Mouse (Mus musculus): ENCODE data around the gene Aox4.

Aox4 gene

DNA sequence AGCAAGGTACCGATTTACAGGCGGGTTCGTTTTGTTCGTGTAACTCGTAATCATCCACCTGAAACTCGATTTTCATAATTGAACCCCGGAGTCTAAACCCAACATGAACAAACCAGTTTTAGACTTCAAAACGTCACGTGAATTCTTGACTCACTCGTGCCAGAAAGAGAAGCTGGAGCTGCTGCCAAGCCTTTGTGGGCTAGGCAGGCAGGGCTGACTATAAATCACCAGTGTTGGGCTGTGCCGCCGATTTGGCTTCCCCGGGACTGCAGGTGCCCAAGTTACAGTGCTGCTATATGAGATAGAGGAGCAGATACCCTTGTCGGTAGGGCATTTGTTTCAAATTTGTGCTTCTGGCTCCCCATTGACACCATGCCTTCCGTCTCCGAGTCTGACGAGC, at the start of gene Aox4:
TSS of gene Aox4 (plus strand) at position 195 of the 400 bp plus-strand sequence.
- DNase-seq = peak in 1 of 2 experiments; percentile 10

DNA sequence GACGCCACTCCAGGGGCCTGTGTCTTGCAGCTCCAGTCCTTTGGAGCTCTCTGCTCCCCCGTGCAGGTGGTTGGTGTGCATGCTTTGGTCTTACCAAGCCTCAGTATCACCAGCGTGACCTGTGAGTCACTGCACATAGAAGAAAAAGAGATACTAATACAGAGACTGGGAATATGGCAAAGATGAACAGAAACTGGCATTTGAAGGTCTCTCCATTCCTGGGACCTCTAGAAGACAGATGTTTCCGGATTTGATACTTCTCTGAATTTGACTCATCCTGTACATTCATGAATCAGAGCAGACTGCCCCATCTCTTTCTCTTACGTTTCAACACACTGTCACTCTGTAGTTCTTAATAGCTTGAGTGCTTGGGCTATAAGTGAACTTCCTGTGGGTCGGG, 40.3 kb upstream of the Aox4 start:
- DNase-seq = no peak

DNA sequence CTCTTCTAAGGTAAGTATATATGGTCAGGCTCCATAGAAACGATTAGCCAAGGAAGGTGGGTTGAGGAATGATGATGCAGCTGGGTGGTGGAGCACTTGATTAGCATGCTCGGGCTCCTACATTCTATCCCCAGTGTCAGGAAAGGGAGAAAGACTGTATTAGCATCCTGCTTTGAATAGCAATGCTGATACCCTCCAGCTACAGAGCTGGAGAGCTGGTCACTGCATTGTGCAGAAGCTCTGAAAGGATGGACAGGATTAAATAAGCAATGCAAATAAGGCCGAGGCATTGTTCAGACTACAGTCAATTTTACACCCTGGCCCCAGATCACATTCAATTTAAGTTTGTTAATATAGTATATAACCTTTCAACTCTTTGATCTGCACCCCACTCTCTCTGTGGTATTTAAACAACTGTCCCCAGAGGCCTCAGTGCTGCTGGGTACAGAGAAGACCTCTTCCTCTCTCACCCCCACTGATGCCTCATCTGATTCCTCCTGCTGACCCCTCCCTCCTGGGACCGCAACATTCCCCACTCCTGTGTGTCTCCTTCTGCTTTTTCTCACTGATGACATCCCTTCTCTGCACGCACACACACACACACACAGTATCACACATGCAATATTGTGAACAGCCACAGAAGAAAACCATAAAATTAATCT, 21.6 kb upstream of the Aox4 start:
- DNase-seq = no peak

DNA sequence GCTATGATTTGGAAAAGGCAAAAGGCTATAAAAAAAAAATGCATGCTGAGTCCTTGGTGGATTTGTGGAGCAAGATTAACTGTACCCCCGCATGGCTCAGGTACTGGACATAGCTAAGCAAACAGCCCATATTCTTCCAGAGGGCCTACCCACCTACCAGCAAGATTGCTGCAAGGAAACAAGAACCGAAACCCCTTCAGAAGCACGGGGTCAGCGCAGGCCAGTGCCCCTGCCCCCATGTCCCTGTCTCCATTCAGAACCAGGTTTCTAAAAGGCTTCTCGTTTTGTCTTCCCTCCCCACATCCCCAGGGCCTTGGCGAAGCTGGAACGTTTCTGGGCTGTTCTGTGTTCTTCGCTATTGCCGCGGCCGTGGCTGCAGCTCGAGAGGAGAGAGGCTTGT, 15.9 kb upstream of the Aox4 start:
- DNase-seq = no peak

DNA sequence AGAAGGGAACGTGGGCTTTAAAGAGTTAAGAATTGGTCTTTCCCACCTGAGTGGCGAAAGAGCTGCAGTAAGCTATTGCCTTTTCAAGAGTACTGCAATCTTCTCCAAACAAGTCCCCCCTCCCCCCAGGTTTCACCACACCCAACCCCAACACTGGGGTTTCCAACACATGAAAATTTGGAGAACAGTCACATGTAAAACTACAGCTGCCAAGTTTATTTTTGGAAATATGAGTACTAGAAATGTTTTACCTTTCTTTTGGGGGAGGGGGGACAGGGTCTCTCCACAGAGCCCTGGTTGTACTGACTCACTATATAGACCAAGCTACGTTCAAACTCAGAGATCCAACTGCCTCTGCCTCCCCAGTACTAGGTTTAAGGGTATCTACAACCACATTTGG, 15.2 kb upstream of the Aox4 start:
- no peak for DNase-seq

DNA sequence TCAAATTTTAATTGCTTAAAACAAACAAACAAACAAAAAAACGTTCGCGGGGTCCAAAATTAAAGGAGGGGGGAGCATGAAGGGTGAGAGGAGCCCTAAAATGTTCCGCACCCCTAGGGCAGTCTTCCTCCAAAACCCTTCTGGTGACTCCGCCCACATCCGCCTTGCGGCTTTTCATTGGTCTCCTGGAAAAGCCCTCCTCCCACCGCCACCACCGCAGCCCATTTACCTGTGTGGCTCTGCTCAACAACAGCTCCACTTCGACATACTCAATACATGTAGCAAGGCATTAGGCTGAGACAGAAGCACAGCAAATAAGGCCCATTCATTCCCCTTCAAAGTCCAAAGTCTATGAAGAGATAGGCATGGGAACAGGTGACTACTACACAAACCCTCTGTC, 14.7 kb upstream of the Aox4 start:
- DNase-seq = no peak

DNA sequence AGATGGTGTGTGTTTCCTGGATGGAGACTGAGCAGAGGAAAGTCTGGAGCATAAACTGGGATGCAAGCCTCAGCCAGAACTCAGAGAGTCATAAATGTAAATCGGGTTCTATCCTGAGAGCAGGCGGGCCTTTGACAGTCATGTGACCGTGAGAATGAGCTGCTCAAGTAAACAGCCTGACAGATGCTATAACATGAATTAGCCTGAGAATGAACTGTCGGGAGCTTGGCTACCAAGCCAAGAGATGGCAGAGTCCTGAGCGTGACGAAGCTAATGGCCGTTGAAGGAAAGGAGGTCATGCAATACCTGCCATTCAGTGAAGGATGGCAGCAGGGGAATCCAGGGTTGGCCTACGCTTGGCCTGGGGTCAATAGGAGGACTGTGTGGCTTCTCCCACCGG, 13.2 kb upstream of the Aox4 start:
- peak; percentile 20 to 31 for DNase-seq

DNA sequence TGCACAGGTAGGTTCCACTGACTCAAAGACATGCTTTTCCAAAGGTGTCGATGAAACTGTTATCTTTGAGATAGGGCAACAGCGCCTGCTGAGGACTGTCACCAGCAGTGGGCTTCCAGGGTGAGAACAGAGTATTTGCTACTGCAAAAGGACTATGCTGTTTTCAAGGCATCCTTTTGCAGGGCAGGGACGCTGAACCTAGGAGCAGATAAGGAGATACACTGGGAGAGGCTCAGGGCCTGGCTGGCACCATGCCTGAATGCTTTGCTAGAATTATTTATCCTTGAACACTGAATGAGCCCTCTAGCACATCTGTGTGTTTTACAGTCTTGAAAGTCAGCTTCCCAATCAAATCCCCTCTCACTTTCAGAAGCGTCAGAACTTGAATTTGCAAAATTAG, 11.8 kb upstream of the Aox4 start:
- DNase-seq = no peak

DNA sequence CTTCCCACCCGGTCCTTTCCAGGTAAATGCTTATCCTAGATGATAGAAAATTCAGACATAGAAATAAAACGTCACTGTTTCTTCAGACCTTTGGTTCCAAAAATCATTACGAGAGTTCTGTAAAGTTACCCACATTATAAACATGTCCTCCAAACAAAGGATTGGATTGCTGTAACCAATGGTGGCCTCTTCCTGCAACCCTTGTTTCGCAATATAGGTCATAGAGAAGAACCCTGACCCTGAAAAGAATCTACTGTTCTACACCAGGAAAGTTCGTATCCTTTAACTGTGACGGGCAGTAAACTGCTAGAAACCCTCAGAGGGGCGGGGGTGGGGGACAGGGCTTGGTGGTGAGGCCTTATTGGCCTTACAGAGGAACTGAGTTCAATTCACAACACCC, 2.6 kb downstream of the Aox4 start:
- no peak for DNase-seq

DNA sequence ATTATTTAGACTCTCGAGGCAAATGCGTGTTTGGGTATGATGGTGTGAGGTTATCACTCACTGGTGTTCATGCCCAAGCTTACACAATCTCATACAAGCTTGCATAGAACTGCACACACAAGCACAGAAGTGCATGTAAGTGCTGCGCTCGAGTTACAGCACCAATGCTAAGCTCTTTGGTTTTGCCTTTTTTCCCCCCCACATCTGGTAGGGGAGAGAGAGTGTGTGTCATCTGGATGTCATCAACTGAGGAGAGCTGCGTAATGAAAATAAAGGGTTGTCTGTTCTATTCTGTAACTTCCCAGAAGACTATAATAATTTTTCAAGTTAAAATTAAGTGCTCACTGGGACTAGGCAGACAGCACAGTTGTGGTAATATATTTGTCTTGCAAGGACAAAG, 3.6 kb downstream of the Aox4 start:
- no peak for DNase-seq

DNA sequence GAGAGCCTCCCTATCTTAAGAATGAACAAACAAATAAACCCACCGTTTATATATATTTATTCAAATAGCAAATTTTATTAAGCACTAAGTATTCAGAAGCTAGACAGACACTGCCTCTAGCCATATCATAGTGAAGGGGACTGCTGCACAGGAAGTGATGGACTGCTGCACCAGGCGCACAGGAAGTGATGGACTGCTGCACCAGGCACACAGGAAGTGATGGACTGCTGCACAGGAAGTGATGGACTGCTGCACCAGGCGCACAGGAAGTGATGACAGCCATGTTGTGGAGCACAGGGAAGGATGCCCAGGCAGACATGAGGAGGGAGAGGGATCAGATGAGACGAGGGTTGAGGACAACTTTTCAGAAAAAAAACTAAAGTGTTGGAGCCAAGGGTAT, 5.2 kb downstream of the Aox4 start:
- DNase-seq = no peak

DNA sequence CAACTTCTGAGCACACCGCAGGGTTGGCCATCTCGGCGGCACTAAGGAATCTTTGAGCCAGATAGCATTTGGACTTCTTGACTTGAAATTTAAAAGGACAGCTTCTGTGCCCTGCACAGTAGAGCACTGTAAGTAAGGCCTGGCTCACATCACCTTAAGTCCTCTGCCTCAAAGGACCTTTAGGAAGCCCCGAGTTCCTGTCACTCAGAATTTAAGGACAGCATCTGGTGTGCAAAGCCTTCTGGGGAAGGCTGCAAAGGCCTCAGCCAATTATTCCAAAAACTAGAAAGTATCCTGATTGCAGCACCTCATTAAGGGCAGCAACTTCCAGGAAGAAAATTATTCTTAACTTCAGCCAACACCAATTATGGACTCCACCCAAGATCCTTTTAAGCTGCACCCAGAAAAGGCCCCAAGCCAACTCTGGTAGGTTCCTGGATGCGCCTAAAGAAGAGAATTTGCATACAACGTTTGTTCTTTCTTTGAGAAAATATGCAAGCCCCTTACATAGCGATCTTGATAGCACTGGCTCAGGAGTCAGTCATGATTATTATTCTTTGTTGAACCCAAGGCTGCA, 5.8 kb downstream of the Aox4 start:
- DNase-seq = no peak

DNA sequence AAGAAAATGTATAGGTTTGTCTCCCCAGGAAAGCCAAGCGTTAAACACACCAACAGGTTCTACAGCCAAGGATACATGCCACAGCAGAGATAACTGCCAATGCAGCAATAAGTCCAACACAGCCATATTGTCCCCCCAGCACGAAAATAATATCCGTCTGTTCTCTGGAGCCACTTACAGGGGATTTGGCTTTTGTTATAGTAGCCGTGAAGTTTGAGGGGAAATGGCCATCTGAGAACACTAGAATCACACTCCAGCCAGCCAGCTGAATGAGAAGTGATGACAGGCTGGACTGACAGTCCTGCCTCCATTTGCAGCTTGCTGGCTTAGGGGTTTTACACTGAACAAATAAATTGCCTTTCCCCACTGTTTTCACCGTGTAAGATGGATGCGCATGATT, 10.9 kb downstream of the Aox4 start:
- peak in 1 of 2 experiments; percentile 58 for DNase-seq

DNA sequence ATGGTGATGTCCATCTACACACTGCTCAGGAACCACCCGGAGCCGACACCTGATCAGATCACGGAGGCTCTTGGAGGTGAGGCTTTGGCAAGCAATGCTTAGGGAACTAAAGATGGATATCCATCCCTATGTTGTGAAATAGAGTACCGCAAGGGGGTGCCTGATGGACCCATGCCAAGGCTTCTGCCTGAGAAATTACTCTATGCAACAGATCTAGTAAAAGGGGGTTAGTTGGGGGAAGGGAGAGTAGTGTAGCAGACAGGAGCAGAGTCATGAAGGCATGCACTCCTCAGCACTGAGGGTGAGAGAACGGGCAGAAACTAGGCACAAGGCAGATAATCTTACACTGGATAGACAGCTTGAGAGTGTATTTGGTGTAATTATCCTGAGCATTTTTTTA, 11.7 kb downstream of the Aox4 start:
- peak; percentile 50 to 65 for DNase-seq

DNA sequence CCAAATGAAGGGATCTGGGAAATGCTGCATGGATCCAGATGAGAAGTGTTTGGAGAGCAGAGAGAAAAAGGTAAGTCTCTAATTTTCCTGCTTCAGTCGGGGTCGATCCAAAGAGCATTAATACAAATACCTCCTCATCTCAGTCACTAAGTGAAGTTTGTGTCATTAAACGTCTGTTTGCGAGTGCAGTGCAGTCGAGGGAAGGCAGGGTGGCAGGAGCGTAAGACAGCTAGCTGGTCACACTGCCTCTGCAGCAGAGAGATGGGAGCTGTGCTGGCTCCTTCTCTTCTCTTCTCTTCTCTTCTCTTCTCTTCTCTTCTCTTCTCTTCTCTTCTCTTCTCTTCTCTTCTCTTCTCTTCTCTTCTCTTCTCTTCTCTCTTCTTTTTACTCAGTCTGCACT, 17.9 kb downstream of the Aox4 start:
- no peak for DNase-seq

DNA sequence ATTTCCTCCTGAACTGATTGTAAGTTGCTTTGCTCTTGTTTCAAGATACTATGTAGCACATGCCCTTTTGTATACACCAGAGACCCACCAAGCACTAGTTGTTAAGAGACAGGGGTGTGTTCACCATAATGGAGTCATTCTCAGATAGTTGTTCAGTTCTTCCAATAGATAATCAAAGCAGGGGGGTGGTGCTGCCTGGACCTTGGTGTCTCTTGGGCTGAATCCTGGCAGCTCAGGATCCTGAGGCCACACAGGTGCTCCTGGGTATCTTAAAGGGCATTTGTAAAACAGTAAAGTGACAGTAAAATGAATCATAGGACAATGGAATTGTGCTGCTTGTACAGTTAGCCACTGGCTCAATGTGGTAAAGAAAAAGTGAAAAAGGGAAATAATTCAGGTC, 18.7 kb downstream of the Aox4 start:
- no peak for DNase-seq

DNA sequence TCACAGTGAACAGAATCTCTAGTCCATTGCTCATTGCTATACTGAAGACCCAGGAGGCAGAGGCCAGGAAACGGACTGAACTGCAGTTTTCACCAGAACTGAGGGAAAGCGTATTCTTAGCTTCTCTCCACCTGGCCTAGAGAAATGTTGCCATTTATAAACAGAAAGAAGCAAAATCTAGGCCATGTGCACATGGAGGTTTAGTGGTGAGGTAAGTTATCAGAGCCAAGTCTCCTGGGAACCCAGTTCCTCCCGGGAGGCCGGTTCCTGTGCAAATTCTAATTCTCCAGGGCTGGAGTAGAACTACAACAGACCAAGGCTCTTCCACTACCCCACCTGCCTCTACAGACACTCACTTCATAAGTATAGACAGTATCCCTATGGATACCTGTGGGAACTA, 19.6 kb downstream of the Aox4 start:
- no peak for DNase-seq

DNA sequence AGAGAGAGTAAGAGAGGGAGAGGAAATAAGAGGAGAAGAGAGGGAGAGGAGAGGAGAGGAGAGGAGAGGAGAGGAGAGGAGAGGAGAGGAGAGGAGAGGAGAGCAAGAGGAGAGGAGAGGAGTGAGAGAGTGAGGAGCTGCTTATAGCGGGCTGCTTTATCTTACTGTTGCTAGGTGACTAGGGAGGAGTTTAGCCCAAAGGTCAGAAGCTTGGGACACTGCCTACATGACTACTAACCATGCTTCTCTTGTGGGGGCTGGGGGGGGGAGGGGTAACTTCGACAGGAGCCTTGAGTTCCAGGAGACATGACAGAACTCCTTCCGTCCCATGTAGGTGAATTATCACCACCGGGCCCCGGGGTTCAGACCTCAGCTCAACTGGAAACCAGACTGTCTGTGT, 20.3 kb downstream of the Aox4 start:
- DNase-seq = no peak

DNA sequence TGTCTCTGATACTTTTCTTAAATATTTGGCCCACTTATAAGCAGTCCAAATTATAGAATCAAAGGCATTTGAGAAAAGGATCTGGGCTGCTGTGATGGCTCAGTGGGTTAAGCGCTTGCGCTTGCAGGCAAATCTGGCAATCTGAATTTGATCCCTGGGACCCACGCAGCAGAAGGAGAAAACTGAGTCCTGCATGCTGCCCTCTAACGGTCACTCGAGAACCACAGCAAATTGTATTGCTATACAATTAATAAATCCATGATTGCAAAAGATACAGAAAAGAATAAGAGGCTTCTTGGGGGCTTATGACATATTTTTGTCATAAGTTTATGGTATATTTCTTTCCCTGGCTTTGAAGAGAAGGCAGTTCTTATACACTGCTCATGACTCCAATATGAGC, 25.2 kb downstream of the Aox4 start:
- DNase-seq = no peak

DNA sequence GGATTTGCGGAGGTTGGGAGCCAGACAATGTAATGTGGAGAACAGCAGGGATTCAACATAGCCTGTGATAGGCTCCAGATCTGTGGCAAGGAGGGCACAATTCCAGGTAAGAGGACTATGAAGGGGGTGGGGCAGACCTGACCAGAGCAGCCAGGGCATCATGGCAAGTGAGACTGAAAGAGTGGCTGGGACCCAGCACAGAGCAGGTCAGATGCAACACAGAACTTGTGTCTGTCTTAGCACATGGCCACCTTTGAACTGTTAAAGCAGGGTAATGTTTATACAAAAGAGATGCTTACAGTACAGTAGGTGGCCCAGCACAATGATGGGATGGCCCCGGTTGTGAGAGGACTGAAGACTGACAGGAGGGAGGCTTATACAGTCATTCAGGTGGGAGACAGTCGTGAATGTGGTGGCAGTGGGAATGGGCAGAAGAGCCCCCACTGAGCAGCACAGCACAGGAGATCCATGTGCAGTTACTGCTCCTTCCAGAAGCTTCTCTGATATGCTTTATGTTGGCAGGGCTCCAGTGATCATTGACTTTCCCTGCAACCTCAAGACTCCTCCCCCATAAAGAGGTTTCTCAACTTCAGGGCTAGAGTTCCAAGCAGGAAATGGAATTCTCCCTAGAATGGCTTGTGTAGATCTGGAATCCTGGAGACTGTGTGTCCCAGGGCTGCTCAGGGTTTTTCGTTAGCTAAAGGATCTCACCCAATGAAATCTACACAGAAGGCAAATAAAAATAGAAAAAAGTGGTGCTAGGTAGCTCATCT, 27.5 kb downstream of the Aox4 start:
- DNase-seq = no peak

DNA sequence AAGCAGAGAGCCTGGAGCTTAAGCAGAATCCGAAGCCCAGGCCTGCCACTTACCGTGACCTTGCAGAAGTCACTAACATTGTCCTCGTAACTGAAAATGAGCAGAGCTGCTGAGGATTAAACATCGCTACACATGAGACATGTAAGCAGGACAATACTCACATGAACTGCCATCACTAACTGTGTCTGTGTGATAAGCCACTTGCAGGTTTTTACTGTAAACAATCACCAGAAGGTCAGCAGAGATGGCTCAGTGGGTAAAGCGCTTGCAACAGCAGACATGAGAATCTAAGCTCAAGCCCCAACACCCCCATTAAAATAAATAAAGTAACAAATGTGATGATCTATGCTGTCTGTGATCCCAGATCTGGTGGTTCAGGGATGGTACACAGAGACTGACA, 28.2 kb downstream of the Aox4 start:
- no peak for DNase-seq

DNA sequence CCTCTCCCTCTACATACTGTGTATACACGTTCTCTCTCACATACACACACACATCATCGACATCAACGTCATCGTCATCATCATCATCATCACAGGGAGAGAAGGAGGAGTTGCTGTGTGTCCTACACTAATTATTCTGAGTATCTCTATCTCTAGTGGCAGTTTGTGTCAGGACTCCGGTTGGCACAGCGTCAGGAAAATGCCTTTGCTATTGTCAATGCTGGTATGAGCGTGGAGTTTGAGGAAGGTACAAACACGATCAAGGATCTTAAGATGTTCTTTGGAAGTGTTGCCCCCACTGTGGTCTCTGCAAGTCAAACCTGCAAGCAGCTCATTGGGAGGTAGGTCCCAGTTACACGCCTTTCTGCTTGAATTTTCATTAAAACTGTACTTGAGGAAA, 28.8 kb downstream of the Aox4 start:
- no peak for DNase-seq

DNA sequence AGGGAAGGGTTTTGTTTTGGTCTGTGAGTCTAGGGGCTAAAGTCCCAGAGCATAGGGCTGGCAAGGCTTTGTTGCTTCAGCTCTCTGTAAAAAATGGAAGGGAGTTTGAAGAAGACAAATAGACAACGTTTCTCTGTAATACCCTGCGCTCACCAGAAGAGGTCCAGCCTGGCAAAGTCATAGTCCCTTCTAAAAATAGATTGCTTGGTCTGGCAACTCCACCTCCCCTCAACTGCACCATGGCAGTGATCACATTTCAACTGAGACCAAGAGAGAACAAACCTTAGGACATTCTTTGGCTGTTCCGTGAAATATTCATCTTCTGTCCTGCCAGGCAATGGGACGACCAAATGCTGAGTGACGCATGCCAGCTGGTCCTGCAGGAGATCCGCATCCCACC, 30.1 kb downstream of the Aox4 start:
- peak; percentile 27 to 47 for DNase-seq

DNA sequence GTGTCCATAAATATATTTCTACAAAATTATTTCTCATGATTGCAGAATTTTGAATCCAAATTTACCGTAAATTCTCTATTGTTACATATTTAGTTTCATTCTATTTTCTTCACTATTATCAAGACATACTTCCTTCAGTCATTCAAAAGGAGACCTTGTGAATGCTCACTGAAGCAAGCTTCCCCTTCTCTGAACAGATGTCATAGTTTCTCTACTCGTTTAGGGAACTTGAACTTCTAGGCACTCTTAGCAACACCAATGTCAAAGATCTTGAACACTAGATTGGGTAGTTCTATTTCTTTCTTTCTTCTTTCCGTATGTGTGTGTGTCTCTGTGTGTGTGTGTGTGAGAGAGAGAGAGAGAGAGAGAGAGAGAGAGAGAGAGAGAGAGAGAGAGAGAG, 34.3 kb downstream of the Aox4 start:
- no peak for DNase-seq

DNA sequence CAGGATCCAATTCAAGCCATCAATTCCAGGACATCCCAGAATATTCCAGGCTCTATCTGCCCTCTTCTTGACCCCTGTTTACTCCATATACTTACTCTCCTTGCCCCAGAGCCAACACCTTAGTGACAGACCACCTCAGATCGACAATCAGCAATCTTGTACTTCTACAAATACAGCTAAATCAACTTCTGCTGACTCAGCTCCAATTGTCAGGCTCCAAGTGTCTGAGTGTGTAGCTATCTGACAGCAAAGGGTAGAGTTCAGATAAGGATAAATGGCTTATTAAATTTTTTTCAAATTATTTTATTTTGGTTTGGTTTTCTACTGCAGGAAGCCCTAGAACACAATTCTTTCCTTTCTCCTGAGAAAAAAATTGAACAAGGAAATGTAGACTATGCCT, 38.3 kb downstream of the Aox4 start:
- DNase-seq = no peak
